Mouse (Mus musculus): ENCODE data around the gene Arsb.

Gene Arsb

GRCm38 (mm10) chr13:93771588-93772278, at the start of gene Arsb:
Arsb (plus strand) TSS chr13:93771630.
- peak; percentile 89 for DNase-seq

DNA sequence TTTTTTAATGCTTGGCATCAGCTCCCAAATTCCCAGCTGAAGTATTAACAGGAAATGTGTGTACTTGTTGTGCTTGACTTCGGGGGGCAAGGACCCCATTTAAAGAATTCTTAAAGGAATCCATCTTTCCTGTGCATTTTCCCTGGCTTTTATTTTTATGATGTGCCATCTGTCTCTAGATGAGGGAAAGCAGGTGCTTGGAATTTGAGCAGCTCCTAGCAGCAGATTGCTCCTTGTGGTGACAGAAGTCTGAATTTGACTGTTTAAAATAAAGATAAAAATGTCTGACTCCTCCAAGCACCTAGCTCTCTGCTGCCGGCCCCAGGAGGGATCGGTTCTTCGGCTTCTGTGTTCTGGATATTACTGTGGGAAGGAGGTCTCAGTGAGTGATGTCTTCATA, 49.5 kb upstream of the Arsb start:
- DNase-seq, result peak; percentile 16

GRCm38 (mm10) chr13:93723455-93723854, 48.0 kb upstream of the Arsb start:
- DNase-seq, result no peak

- peak; percentile 13 for DNase-seq
Observed at GRCm38 (mm10) chr13:93724206-93724605, 47.2 kb upstream of the Arsb start.

GRCm38 (mm10) chr13:93735131-93735636, 36.2 kb upstream of the Arsb start:
- DNase-seq, result no peak

GRCm38 (mm10) chr13:93744118-93744517, 27.3 kb upstream of the Arsb start:
- DNase-seq, result no peak

DNA sequence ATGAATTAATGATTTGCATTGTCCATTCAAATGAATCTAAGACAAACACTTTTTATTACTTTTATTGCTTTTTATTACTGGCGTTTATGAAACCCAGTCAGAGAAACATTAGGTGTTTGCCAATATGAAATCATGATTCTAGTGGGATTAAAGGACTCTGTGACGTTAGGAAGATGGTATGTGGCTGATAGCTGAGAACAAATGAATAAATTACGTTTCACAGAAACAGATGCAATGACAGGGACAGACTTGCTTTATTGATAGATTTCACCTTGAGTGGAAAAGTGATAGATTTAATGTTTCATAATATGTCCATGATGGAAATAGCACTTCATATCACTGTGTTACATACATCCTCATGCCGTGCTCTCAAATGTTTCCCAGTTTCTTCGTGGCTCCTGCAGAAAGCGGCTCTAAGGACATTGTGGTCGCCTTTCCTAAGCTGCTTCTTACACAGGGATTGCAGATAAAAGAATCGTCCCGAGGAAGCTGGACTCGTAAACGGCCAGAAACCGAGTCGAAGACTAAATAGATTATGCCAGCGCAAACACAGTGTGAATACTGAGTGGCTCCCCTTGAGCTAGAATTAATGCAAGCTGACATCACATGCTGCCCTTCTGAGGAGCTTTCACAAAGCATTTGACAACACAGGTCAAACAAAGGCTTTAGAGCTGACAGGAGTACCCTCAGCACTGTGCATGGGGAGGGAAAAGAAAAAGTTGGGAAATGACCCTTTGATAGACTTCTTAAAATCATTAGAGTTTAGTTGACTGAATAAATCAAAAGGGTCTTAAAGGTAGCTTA, 18.6 kb upstream of the Arsb start:
- no peak for DNase-seq

GRCm38 (mm10) chr13:93755084-93755483, 16.3 kb upstream of the Arsb start:
- DNase-seq, result no peak

- DNase-seq, result no peak
Observed at GRCm38 (mm10) chr13:93756674-93757073, 14.8 kb upstream of the Arsb start.

DNA sequence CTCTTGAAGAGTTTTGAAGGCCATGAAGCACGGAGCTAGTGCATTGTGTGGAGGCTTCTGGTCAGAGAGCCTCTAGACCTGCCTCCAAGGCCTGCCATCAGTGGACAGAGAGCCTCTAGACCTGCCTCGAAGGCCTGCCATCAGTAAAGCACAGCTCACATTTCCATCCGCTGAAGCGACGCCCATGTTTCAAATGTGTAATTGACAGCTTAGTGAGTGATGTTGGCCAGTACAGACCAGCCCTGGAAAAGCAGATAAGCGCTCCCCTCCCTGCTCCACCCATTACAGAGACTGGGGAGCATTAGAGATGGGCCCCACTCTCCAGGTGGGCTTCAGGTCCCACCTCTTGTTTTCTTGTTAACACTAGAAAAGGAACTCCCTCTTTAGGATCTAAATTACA, 13.9 kb upstream of the Arsb start:
- DNase-seq, result no peak

- DNase-seq, result no peak
Observed at GRCm38 (mm10) chr13:93758149-93758898, 13.1 kb upstream of the Arsb start.

GRCm38 (mm10) chr13:93761831-93762230, 9.6 kb upstream of the Arsb start:
- no peak for DNase-seq

- no peak for DNase-seq
Observed at GRCm38 (mm10) chr13:93762879-93763278, 8.6 kb upstream of the Arsb start.

- no peak for DNase-seq
Observed at GRCm38 (mm10) chr13:93764321-93764973, 7.0 kb upstream of the Arsb start.

- DNase-seq, result peak; percentile 17
Observed at GRCm38 (mm10) chr13:93771031-93771587, 321 bp upstream of the Arsb start.

GRCm38 (mm10) chr13:93772279-93772636, 828 bp downstream of the Arsb start:
- DNase-seq, result no peak

GRCm38 (mm10) chr13:93772861-93773260, 1.4 kb downstream of the Arsb start:
- no peak for DNase-seq

- DNase-seq, result no peak
Observed at GRCm38 (mm10) chr13:93773704-93774315, 2.4 kb downstream of the Arsb start.

DNA sequence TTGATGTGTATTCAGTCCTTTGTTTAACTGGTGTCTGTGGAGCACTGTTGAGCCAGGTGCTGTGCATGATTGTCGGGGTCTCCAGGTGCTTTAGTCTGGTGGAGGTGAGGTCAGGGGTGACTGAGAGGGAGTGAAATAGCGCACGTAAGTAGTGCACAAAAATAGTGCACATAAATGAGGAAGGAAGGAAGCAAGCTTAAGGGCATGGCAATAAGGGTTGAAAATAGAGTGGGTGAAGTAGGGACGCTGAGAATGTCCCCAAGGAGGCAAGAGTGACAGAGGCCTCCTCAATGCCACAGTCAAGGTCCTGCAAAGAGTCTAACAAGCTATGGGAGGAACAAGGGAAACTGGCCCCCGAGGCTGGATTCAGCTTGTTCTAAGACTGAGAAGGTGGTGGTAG, 11.4 kb downstream of the Arsb start:
- no peak for DNase-seq

DNA sequence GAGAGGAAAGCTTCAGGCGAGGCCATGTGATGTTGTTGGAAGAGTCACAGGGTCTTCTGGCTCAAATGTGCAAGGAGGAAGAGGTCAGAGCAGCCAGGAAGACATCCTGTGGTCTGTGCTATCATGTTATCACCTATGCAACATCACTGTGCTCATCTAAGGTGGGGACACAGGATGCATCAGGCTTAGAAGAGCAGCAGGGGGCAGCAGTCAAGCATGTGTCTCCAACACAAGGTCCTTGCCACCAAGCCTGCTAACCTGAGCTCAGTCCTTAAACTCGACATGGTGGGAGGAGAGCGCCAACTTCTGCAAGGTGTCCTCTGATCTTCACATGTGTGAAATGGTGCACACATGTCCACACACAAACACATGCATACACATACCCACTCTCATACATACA, 13.9 kb downstream of the Arsb start:
- no peak for DNase-seq

DNA sequence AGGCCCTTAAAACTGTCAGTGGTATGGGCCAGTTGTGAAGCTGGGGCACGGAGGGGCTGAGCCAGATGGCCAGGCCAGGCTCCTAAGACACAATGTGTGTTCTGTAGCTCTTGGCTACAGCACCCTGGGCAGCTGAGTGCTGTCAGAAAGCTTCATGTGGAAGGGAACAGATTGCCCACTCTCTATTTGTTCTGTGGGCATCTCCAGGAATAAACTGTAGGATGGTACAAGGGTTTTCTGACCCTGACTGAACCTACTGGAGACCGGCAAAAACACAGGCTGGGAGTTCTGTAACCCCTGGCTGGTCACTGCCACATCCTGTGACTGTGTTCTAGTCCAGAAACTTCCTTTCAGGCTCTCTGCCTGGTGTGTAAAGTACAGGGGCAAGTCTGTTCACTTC, 14.6 kb downstream of the Arsb start:
- peak; percentile 27 for DNase-seq

DNA sequence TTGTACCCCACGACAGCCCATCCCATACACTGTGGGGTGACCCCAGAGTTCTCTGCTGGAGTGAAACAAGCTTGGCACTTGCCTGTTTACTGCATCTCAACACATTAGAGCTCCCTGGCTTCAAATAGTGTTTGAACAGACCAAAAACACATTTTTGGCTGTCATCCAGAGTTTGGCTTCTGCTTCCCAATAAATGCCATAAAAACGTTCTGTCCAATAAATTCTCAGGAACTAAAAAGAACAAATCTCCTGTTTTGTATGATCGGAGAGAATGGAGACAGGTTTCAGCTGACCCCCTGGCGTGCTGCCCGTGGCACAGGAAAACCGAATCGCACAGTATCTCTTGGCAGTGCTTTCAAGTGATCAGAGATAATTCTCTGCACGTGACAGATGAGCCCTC, 16.2 kb downstream of the Arsb start:
- peak; percentile 56 for DNase-seq

Data from cerebellum, adult 8-10 months (tissue).